Mouse (Mus musculus): ENCODE measurements around the gene Olah.
"Not testable (repeated sequence)": the region's sequence is repeated elsewhere in the genome, so short reads cannot be mapped to it uniquely, and the experiment has no call there.

The Olah gene

DNA sequence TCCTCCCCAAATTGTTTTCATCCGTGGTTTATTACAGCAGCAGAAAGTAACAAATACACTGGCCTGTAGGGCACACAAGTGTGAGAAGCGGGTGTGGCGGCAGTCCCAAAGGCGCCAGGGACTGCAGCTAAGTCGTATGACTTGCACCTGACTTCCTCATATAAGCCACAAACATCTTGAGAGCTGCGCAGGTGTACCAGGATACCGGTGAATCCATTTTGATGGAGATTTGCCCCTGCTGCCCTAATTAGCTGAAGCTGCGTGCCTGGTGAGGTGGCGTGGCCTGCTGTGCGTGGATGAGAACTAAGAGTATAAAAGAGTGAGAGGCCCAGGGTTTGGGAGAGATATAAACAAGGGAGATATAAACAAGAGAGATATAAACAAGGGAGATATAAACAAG, at the start of gene Olah:
Olah (minus strand) TSS at position 101 of the 400 bp plus-strand sequence.
- not testable (repeated sequence) for DNase-seq

DNA sequence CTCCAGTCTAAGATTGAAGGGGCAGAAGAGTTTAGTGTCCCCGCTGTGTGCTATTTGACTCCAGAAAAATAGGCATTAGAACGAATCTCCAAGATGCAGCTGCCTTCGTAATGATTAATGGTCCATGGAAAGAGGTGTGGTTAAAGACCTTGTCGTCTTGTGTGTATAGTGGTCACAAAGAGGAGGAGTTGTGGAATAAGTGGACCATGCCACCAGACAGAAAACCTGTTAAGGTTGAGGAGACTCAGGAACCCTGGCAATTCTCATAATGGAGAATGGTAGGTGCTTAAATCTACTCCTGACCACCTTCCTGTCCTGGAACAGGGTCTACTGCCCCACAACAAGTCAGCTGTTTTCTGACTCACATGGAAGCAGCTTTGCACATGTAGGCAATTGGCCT, 49.0 kb upstream of the Olah start:
- DNase-seq, result no peak

DNA sequence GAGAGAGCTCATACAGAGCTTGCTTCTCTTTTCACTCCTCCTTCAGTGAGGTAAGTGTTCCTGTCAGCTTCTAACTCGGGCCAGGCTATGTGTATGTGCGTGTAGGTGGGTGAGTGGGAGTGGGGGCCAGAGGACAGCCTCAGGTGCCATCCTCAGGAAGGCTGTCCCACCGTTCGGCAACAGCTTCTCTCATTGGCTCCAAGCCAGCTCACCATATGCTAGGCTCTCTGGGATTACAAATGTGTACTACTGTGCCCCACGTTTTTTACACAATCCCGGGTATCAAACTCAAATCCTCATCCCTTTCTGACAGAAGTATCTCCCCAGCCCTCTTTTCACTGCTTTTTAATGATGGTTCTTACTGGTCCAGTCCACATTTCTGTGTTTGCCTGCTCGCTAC, 47.2 kb upstream of the Olah start:
- DNase-seq, result no peak

DNA sequence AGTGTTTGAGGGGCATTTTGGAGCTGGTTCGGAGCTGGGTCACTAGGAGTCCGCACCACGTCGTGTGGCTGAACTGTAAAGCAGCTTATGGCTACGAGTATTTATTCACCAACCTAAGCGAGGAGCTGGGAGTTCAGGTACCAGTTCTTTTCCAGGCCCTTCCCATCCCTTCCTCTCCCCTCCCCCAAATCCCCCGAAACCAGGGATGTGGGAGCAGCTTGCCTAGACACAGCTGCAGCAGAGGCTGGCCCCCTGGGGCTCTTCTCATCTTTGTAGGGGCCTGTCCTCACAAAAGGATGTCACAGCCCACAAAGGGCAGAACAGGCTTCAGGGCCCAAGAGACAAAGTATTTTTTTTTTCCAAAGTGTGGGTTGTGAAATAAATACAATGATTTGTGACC, 40.9 kb upstream of the Olah start:
- no peak for DNase-seq

DNA sequence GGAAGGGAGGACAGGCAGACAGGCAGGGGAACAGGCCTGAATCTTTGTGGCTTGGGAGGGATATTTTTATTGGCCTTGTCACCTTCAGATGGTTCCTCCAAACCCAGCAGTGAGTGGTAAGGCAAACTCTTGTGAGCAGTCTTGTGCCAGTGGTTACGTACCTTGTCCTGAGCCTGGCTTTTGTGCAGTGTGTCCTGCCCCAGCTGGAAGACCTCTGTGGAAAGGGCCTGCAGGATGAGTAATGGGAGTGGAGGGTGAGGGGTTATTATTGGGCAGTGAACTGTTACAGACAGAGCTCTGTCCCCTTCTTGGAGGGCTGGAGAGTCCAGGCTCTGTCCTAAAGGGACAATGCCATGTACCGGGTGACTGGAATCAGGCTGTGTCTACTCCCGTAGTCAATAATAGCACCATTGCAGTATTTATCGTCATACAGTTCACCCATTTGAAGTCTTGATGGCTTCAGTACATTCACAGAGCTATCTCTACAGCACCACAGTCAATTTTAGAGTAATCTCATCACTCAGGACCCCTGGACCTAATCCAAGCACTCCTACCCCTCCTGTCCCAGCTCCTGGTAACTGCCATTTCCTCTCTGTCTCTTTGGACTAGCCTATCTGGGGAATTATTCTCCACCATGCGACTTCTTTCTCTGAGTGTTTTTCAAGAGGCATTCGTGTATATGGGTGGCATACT, 38.5 kb upstream of the Olah start:
- DNase-seq, result no peak

DNA sequence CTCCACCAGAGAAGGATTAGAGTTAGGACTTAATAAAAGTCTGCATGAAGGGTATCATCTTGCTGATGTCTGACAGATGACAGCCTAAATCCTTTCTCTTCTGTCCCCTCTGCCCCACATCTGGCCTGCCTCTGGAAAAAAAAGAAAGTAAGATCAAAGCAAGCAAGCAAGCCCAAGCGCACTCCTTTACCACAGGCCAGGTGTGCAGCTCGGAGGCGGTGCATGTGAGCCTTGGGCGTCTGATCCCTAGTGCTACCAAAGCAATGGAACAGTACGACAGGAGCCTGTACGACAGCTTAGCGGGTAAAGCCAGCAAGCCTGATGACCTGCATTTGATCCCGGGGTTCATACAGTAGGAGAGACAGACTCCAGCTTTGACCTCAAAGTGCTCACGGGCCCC, 33.9 kb upstream of the Olah start:
- DNase-seq, result no peak

DNA sequence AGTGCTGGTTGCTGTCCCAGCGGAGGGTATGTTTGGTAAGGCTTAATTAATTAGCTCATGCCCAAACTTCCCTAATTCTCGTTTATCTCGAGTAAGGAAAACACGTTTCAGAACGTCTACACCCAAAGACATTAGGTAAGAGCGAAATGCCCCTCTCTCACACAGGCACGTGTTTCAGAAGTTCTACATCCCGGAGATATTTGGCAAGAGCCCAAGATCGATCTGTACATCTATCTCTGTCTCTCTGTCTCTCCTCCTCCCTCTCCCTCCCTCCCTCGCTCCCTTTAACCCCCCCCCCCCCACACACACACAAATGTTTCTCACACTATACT, 27.5 kb upstream of the Olah start:
- DNase-seq, result no peak

DNA sequence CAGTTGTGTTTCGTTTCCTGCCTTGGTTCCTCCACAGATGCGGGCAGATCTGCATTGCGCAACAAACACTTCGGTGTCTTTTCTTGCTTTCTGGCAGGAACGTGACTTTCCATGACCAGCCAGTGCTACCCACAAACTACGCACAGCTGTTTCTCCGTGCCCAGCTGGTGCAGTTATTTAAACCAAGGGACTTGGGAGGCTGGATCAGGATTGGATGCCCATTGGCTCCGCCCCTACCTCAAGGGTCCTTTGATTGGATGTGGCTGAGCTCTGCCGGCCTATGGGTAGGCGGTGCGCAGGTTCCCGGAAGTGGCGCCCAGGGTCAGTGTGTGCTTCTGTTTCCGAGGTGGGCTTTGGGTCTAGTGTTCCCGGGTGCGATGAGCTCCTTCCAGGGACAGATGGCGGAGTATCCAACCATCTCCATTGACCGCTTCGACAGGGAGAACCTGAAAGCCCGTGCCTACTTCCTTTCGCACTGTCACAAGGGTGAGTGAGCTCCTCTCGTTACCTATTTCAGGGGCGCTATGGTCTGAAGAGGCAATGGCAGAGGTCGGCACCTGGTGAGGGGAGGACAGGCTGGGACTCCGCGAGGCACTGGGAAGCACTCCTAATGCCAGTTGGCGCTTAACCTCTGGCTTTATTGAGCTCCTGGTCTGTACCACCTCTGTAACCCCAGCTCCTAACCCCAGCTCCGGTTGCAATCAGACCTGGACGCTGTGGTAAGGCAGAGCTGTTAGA, 27.0 kb upstream of the Olah start, which contains the start of gene Dclre1c:
Dclre1c (plus strand) TSS at position 291 of the 738 bp plus-strand sequence.
- peak; percentile 97 for DNase-seq

DNA sequence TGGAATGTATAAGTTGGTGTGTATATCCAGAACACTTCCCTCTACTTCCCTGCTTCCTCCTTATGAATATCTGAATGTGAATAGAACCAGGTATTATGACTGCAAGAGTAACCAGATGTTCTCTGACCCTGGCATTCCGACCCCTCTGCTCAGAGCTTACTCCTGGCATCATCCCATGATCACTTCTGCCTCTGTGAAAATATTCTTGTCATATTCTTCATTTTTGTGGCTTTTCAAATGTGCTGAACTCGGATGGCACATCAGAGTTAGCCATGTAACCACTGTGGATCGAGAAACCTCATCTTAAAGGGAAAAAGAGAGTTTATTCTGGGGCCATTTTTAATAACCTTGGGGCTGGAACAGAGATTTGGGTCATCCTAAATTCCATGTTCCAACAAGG, 25.5 kb upstream of the Olah start, which contains the start of gene Meig1:
Meig1 (minus strand) TSS at position 101 of the 400 bp plus-strand sequence.
- DNase-seq, result no peak

DNA sequence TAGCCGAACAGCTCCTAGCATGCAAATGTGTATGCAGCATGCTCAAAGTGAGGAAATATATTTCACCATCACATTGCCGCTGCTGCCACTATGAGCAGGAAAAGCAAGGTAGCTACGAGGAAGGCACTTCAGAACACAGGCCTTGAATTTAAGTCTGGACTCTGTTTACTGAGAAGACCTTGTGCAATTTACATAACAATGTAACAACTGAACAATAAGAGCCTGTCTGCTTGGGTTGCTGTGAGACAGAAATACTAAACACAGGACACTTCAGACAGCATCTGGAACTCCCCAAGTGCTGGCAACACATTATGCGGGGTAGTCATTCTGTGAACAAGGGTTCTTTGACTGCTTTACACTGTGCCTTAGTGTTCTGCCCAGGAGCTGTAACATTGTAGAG, 23.1 kb upstream of the Olah start:
- DNase-seq, result no peak

DNA sequence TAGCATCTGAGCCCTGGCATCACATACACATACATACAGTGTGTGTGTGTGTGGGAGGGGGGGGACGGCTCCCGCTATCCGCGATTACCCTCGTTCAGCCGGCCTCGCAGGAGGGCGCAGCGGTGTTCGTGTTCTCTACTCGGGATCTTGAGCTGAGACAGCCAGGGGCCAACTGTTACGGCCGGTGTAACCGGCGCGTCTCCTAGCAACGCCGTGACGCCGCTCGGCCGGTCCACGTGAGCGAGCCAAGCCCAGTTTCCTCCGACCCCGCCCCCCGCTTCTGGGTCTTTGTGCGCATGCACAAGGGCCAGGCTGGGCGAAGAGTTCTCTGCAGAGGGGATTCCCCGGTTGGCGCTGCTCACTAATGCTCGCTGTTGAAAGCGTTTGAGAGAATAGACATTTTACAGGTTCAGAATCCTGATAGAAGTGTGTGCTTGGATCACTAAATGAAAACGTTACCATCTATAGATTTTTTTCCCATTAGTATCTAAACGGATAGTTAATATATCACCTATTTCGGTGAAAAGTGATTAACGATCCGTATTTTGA, 21.9 kb upstream of the Olah start:
- peak; percentile 97 for DNase-seq

DNA sequence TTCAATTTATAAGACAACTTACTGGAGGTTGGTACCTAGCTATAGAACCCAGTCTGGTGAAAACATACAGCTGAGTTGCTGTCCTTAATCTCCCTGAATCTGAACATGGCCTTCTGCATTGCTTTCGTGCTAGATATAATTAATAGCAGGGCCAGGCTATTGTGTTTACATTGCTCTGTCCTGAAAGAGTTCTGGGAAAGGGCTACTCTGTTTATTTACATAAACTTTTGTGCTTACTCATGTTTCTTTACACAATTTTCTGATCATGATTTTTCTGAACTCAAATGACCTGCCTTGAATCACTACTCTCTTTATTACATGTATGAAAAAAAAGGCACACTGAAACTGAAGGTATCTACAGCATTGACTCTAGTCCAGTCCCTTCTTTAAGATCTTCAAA, 18.7 kb upstream of the Olah start:
- no peak for DNase-seq

DNA sequence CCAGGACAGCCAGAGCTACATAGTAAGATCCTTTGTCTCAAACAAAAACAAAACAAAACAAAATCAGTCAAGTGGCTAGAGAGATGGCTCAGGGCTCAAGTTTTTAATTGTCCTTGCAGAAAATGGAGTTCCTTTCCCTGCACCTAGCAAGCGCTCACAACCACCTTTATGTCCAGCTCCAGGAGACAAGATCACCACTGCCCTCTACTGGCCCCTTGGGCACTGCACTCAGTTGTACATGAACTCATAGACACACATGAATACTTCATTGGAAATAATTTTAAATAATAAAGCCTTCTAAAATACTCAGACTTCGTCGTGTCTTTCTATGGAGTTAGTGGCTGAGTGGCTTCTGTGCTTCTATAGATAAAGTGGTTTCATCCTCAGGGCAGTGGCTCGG, 17.2 kb upstream of the Olah start:
- peak; percentile 80 for DNase-seq

DNA sequence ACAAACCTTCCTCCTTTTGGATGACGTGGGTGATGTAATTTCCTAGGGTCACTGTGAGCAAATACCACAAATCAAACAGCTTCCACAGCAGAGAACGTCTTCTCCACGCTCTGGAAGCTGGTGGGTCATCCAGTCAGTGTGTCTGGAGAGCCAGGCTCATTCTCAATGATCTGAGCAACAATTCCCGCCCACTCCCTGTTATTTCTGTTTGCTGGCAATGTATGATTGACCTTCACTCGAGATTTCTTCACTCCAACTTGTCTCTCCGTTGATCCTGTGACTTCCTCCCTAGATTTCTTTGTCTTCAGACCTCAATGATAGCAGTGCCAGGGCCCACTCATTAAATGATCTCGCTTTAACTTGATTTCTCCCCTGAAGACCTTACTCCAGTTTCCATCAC, 10.7 kb upstream of the Olah start:
- DNase-seq, result no peak

DNA sequence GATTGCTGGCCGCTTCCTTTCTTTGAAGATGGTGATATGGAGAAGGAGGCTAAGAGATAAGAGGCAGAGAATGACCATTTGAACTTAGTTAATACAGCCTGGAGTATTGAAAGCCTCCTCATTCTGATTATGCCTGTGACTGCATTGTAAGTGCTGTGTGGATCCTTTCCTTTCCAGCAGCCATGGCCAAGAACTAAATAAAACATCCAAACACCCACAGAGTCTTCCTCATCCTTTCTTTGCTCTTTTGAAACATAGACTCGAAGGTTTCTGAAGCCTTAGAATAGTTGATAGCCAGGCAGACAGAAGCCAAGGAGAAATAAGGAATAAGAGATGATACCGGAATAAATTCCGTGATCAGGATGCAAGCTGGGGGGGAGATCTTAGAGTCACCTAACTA, 9.0 kb upstream of the Olah start:
- no peak for DNase-seq

DNA sequence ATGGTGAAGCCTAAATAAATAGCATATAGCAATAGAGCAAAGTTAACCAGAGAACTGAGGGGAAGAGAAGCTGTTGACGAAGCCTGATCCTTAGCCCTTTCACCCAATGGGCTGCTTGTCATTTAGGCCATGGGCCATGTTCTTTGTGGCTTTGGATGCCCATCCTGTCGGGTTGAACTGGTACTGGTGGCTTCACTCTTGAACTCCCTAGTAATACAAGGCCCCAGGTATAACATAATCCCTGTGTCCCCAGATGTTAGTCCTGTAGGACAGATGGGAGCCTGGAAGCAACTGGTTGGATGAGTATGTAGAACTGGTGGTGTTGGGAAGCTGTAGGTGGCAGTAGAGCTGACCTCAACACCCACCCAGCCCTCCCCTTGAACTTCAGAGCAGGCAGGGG, 5.1 kb downstream of the Olah start:
- DNase-seq, result no peak

DNA sequence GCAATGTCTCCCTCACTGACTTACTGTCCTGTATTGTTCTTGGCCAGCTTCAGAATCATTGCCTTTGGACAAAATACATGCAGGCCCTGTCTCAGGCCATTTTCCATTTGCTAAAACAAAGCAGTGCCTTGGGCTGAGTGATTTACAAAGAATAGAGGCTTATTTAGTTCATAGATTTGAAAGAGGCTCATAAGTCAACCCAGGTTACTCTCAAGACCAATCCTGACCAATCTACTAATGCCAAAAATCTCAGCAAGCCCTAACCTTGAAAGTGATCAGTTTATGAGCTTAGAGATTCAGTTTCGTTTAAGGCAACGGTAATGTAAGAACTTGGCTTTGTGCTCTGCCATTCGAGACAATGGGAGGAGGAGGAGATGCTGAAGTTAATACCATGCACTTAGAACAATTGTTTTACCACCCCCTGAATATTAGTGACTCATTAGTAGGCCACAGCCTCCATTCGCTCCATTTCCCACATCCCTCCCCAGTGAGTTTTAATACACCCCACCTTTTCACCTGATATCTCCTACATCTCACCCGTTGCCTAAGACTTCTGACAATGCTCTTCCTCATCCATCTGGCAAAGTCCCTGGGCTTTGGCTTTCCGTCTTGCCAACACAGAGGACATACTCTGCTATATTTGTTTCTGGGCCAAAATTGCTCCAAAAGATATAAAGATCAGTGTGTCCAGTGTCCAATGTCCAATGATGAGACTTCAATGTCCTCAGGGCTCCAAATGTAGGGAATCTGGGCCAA, 9.7 kb downstream of the Olah start:
- no peak for DNase-seq

DNA sequence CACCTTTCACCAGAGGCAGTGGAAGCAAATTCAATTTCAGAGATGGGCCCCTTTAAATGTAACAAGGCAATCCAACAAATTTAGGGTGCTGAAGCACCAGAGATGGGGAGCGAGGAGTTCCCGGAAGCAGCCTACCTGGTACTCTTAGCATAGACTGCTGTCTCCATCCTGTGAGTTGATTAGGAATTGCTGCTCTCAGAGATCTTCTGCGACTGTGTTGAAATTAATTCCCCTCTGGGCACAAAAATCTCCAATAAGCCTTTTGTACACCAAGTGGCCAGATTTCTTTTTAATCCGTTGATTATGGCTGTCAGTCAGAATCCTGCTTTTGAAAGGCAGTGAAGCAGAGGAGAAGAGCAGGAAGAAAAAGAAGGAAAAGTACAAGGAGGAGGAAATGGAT, 31.9 kb downstream of the Olah start:
- no peak for DNase-seq

DNA sequence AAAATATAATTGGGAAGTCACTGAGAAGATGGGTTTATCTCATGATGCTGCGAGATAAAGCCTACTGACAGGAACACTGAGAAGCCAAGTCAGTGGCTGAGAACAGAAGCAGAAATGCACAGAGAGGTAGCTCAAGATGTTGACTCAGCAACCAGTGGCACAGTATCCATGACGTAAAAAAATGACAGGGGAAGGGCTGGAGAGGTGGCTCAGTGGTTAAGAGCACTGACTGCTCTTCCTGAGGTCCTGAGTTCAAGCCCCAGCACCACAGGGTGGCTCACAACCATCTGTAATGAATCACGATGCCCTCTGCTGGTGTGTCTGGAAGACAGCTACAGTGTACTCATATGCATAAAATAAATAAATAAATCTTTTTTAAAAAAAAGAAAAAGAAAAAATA, 35.9 kb downstream of the Olah start:
- DNase-seq, result no peak

DNA sequence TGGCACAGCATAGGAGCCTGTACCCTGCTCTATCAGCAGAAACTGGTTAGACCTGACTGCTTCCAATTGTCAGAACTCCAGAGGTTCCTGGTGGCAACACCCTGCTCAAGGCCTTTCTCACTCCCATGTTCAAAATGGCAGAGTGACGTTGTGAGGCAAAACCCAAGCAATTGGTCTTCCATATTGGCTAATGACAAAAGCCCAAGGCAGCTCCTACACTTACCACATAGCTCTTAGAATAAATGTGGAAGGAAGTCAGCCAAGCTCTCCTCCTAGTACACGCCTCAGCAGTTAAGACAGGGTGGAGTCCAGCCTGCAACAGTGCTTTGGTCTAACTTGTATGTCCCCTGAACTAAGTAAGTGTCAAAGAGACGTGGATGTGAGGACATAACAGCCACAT, 39.1 kb downstream of the Olah start:
- no peak for DNase-seq

DNA sequence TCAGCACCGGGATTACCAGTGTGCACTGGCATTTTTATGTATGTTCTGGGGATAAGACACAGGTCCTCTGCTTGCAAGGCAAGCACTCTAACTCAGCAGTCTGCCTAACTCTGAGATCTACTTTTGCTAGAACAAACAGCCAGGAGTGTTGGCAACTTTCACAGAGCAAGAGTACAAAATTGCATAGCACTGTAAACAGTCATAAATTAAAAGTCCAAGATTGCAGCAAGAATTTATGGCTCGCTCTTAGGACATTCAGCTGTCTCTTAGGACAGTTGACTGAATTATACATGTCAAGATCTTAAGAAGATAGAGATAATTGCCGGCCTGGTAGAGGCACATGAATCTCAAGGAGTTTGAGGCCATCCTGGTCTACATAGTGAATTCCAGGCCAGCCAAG, 40.7 kb downstream of the Olah start:
- no peak for DNase-seq

DNA sequence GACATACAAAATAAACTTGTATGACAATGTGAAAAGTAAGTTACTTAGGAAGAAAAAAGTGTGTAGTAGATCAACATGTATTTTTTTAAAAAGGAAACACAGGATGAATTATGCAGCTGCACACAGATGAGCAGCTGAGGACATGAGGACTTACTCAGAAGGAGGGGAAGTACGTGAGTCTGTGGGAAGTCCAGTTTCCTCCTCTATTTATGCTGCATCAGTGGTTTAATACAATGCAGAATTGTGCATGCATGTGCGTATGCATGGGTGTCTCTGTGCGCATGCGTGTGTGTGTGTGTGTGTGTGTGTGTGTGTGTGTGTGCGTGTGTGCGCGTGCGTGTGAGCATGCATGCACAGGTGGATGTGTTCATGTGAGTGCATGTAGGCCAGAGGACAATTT, 41.2 kb downstream of the Olah start:
- DNase-seq, result no peak

DNA sequence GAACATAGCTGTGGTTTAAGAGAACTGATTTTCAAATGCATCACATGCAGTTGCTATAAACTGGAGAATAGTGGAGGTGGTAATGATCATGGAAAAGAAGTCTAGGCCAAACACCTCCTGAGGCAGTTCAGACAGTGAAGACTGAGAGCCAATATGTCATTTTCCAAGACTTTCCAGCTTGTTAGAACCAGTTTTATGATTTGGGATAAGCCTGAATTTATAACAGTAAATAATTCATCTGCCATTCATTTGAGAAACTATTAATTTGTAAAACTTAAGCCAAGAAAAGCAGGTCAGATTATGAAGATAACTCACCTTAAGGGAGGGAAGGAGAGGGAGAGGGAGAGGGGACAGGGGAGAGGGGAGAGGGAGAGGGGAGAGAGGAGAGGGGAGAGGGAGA, 43.9 kb downstream of the Olah start:
- DNase-seq, result no peak

DNA sequence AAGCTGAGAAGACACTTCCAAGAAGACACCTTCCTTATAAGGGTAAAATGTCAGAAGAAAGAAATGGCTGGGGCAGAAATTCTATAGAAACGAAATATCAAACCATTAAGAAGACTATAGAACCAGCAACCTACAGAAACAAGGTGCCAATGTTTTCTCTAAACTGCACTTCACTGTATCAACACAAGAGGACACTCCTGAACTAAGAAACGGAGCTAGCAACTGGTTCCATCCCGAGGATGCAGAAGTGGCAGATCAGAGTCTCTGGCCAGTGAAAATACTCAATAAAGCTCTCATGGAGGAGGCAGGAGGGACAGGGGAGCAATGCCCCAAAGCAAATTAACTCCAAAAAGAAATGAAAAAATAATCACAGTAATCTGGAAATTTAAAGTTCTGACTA, 48.1 kb downstream of the Olah start:
- peak; percentile 40 for DNase-seq

Measured in lung, postnatal 36 days (tissue).